Mouse (Mus musculus) hindbrain, embryonic 13.5 days (tissue): Measurements from ENCODE around the gene Gjd3. TPM values are rescaled to one million over a fixed set of nuclear protein-coding genes. Genes with fewer than 3 reads are reported as not detected.

Source experiments
- ATAC-seq: fragments of 200-750 bp; cut with Nextera tagmentation; 2 replicates; pipeline ENCODE4 v1.8.0; 2017; ENCODE audit warnings: moderate TSS enrichment; ENCODE audit not compliant: low FRiP score
- H3K27ac ChIP-seq: fragments of 300-500 bp; sonication (generic); 2 replicates; pipeline ENCODE4 v1.5.1; 2015; ENCODE audit warnings: inconsistent platforms, mild to moderate bottlenecking, moderate library complexity
- H3K27me3 ChIP-seq: fragments of 300-500 bp; sonication (generic); 2 replicates; pipeline ENCODE4 v1.6.1; 2015; ENCODE audit warnings: mild to moderate bottlenecking, inconsistent platforms
- H3K36me3 ChIP-seq: fragments of 300-500 bp; sonication (generic); 2 replicates; pipeline ENCODE4 v1.6.1; 2015; ENCODE audit warnings: mild to moderate bottlenecking, inconsistent platforms
- H3K4me1 ChIP-seq: fragments of 300-500 bp; sonication (generic); replicated peaks from 2 replicates; pipeline ENCODE4 v1.6.1; 2015; ENCODE audit warnings: inconsistent platforms
- H3K4me2 ChIP-seq: fragments of 300-500 bp; sonication (generic); 2 replicates; pipeline ENCODE4 v1.6.1; 2015; ENCODE audit warnings: inconsistent platforms, mild to moderate bottlenecking, moderate library complexity
- H3K4me3 ChIP-seq: fragments of 300-500 bp; sonication (generic); 2 replicates; pipeline ENCODE4 v1.5.1; 2015; ENCODE audit warnings: mild to moderate bottlenecking, inconsistent platforms
- H3K9ac ChIP-seq: fragments of 300-500 bp; sonication (generic); 2 replicates; pipeline ENCODE4 v1.6.1; 2015; ENCODE audit warnings: mild to moderate bottlenecking, inconsistent platforms
- H3K9me3 ChIP-seq: fragments of 300-500 bp; sonication (generic); 2 replicates; pipeline ENCODE4 v1.6.1; 2016; ENCODE audit warnings: inconsistent platforms
- WGBS: fragments of 180-500 bp; shearing (Covaris S2); methylation state at CpG from one replicate; pipeline ENCODE4 v1.1.7; 2015; 5-methylcytosine and 5-hydroxymethylcytosine counted together
- polyA plus RNA-seq: library from polyadenylated mRNA; unstranded; fragments of >200 nt; fragmentation: Nextera tagmentation; extraction: Ambion mirVana; gene quantifications from 2 replicates; pipeline ENCODE4 v1.2.1, GENCODE M21; 2015

Gjd3 gene
- polyA plus RNA-seq, 1 experiment from 2014 or later, result 1.6 TPM

DNA sequence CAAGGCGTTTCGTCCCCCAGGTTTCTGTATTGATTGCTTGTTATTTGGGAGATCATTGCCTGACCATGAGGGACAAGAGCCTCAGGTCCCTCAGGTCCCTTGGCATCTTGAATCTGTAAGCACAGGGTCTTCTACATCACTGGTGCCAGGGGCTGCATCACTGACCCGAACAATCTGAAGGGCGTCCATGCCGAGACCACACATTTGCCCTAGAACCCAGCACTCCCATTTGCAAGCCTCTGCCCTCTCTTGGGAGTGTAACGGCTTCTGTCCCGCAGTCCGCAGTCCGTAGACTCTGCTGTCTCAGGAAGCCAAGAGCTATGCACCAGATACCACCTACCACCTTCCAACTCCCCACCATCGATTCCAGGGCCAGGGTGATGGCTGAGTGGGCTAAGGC, 26.5 kb downstream of the Gjd3 start:
- no peak for ATAC-seq
- peaks cover 4% of the 10 kb centered on the region; the same call in 1 of the 2 replicates for H3K36me3 ChIP-seq
- 76% methylated on average over 10 of the region's 10 CpGs for WGBS
- no peak overlapping the region for H3K9ac ChIP-seq
- no peak overlapping the region for H3K4me2 ChIP-seq
- H3K4me1 ChIP-seq, result peaks cover 67% of the 10 kb centered on the region
- H3K27me3 ChIP-seq, result no peaks in the 10 kb centered on the region
- H3K9me3 ChIP-seq, result no peaks in the 10 kb centered on the region
- no peak overlapping the region for H3K27ac ChIP-seq
- no peak overlapping the region for H3K4me3 ChIP-seq

DNA sequence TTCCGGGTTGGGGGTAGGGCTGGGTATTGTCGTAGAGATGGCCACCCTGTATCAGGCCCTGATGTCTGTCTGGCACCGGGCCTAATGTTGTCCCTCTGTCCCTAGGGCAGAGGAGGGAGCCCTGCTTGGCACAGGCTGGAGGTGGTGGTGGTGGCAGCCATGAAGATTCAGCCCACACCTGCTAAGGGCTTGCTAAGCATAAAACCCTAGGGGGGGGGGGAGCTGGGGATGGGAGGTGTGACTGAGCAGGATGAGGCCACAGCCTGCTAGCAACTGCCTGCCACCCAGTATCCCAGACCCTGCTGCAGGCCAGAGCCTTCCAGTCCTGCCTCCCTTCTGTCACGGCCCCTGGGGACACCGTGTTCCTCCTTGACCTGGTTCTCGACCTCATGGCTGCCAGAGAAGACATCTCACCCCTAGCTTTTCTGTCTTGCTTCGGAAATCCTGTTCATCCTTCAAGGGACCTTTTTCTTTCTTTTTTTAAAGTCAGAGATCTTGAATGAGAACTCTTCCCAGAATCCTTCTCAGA, 27.0 kb downstream of the Gjd3 start:
- Histone ChIP-seq H3K9ac (no peak overlapping the region; the same call in 1 of the 2 replicates), H3K27ac (peak overlapping the region; percentile 82), H3K4me2 (no peak overlapping the region), H3K4me1 (peaks cover 66% of the 10 kb centered on the region), H3K4me3 (no peak overlapping the region), H3K36me3 (peaks cover 8% of the 10 kb centered on the region; the same call in 1 of the 2 replicates), H3K9me3 (no peaks in the 10 kb centered on the region), H3K27me3 (no peaks in the 10 kb centered on the region)
- no peak for ATAC-seq
- WGBS, result 47% methylated on average over 5 of the region's 7 CpGs

GRCm38 (mm10) chr11:98954801-98955706, 27.8 kb downstream of the Gjd3 start:
- H3K27ac ChIP-seq, result peak overlapping the region; percentile 82
- ATAC-seq, result 0 out of 2 replicates have a peak, but pooled peaks have one; percentile 10
- no peaks in the 10 kb centered on the region for H3K9me3 ChIP-seq
- no peaks in the 10 kb centered on the region for H3K27me3 ChIP-seq
- peaks cover 15% of the 10 kb centered on the region for H3K36me3 ChIP-seq
- peaks cover 68% of the 10 kb centered on the region for H3K4me1 ChIP-seq
- H3K9ac ChIP-seq, result peak overlapping the region; percentile 55
- no peak overlapping the region for H3K4me3 ChIP-seq
- peak overlapping the region; percentile 33 for H3K4me2 ChIP-seq
- WGBS, result 23% methylated on average over 15 of the region's 17 CpGs

- peak; percentile 22 for ATAC-seq
- peaks cover 68% of the 10 kb centered on the region for H3K4me1 ChIP-seq
- H3K4me3 ChIP-seq, result no peak overlapping the region
- 4% methylated on average over 10 of the region's 10 CpGs for WGBS
- peak overlapping the region; percentile 33 for H3K4me2 ChIP-seq
- H3K9me3 ChIP-seq, result no peaks in the 10 kb centered on the region
- peaks cover 15% of the 10 kb centered on the region for H3K36me3 ChIP-seq
- H3K9ac ChIP-seq, result peak overlapping the region; percentile 55
- peak overlapping the region; percentile 82 for H3K27ac ChIP-seq
- no peaks in the 10 kb centered on the region for H3K27me3 ChIP-seq
These were observed 28.4 kb downstream of the Gjd3 start for GRCm38 (mm10) chr11:98954373-98954772.

DNA sequence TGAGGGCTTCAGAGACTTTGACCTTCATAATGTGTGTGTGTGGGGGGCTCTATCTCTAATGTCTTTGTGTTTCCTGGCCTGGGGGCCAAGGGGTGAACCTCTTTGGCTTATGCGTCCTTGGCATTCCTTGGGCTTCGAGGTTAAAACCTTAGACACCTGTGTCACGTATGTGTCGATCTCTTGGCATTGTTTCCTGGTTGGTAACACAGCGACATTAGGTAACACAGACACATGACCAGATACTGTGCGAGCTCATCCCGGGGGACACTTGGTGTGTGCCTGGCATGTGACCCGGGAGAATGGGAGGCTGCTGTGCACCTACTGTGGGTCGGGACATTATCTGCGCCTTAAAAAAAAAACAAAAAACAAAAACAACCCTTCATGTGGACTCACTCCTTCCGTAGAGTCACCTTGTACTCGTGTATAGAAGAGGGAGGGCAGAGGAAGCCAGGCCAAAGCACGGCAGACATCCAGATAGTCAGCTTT, 28.9 kb downstream of the Gjd3 start:
- Histone ChIP-seq H3K4me1 (peaks cover 65% of the 10 kb centered on the region), H3K4me2 (peak overlapping the region; percentile 33), H3K27ac (peak overlapping the region; percentile 82), H3K9ac (0 out of 2 replicates have a peak overlapping the region, but pooled peaks have one; percentile 55), H3K27me3 (no peaks in the 10 kb centered on the region), H3K9me3 (no peaks in the 10 kb centered on the region), H3K4me3 (no peak overlapping the region), H3K36me3 (peaks cover 15% of the 10 kb centered on the region)
- WGBS, result 28% methylated on average over 13 of the region's 13 CpGs
- 0 out of 2 replicates have a peak, but pooled peaks have one; percentile 1 for ATAC-seq

- H3K27me3 ChIP-seq, result no peaks in the 10 kb centered on the region
- H3K9ac ChIP-seq, result no peak overlapping the region
- H3K4me1 ChIP-seq, result peaks cover 64% of the 10 kb centered on the region
- peaks cover 15% of the 10 kb centered on the region for H3K36me3 ChIP-seq
- H3K4me2 ChIP-seq, result no peak overlapping the region
- no peak overlapping the region for H3K4me3 ChIP-seq
- no peak for ATAC-seq
- H3K9me3 ChIP-seq, result no peaks in the 10 kb centered on the region
- no peak overlapping the region; the same call in 1 of the 2 replicates for H3K27ac ChIP-seq
- 3% methylated on average over 2 of the region's 2 CpGs for whole genome bisulfite sequencing
These were observed 29.5 kb downstream of the Gjd3 start for GRCm38 (mm10) chr11:98953361-98953760.

- Histone ChIP-seq H3K36me3 (peaks cover 15% of the 10 kb centered on the region), H3K4me2 (no peak overlapping the region), H3K27ac (no peak overlapping the region), H3K9ac (no peak overlapping the region), H3K27me3 (no peaks in the 10 kb centered on the region), H3K9me3 (no peaks in the 10 kb centered on the region), H3K4me1 (peaks cover 68% of the 10 kb centered on the region), H3K4me3 (no peak overlapping the region)
- 66% methylated on average over 2 of the region's 2 CpGs for WGBS
- no peak for ATAC-seq
These were observed 30.1 kb downstream of the Gjd3 start for GRCm38 (mm10) chr11:98952736-98953135.

DNA sequence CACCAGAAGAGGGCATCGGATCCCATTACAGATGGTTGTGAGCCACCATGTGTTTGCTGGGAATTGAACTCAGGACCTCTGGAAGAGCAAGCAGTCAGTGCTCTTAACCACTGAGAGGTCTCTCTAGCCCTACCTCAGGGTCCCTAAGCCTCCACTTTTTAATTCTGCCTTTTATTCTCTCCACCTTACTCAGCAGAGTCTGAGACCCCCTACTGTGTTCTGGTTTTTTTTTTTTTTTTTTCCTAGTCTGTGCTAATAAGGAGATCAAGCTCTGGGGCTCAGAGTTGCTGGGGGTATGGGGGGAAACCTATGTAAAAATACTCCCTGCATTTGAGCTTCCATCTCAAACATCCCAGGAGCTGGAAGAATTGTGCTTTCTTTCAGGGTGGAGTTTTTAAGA, 30.7 kb downstream of the Gjd3 start:
- 94% methylated on average over 1 of the region's 1 CpGs for WGBS
- H3K9ac ChIP-seq, result no peak overlapping the region
- no peak overlapping the region for H3K4me2 ChIP-seq
- no peaks in the 10 kb centered on the region for H3K9me3 ChIP-seq
- no peak overlapping the region for H3K4me3 ChIP-seq
- H3K4me1 ChIP-seq, result peaks cover 74% of the 10 kb centered on the region
- peaks cover 15% of the 10 kb centered on the region for H3K36me3 ChIP-seq
- H3K27me3 ChIP-seq, result no peaks in the 10 kb centered on the region
- H3K27ac ChIP-seq, result no peak overlapping the region
- no peak for ATAC-seq

DNA sequence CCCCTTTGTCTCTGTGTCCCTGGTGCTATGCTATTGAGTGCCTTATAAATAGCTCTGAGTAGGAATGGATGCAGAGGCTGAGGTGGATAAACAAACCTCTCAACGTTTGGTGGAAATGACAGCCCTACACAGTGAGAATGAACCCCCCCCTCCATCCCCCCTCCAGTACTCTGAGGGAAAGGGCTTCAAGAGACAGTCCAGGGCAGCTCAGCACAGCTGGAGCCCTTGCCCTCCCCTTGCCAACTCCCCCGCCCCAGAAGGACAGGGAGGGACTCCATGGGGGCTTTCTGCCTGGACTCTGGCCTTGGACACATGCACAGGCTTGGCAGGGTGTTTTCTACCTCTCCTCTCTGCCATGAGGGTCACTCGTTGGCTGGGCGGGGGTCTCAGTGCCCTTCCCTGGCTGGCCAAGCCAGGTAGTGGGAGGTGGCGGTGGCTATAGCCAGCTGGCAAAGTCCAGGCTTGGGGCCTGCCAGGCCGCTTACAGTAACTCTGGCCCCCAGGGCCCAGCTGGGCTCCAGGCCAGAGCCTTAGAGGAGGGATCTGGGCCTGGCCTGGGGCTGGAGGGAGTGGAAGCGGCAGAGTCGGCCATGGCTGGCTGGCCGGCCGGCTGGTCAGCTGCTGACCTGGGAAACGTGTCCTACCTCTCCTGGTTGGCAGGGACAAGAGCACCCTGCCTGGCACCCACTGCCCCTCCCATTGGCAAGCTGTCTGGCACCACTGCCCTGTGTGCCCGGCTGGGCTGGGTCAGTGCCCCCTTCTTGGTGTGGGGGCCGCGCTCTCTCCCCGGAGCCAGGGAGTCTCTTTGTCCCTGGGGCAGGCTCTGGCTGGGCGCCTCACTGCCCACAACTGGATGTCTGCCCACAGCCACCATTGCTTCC, 31.6 kb downstream of the Gjd3 start:
- WGBS, result 65% methylated on average over 16 of the region's 16 CpGs
- peaks cover 15% of the 10 kb centered on the region for H3K36me3 ChIP-seq
- H3K4me2 ChIP-seq, result no peak overlapping the region
- peak overlapping the region; percentile 43 for H3K9ac ChIP-seq
- H3K27ac ChIP-seq, result peak overlapping the region; percentile 81
- peaks cover 74% of the 10 kb centered on the region for H3K4me1 ChIP-seq
- ATAC-seq, result 0 out of 2 replicates have a peak, but pooled peaks have one; percentile 26
- H3K9me3 ChIP-seq, result no peaks in the 10 kb centered on the region
- H3K27me3 ChIP-seq, result no peaks in the 10 kb centered on the region
- H3K4me3 ChIP-seq, result no peak overlapping the region

DNA sequence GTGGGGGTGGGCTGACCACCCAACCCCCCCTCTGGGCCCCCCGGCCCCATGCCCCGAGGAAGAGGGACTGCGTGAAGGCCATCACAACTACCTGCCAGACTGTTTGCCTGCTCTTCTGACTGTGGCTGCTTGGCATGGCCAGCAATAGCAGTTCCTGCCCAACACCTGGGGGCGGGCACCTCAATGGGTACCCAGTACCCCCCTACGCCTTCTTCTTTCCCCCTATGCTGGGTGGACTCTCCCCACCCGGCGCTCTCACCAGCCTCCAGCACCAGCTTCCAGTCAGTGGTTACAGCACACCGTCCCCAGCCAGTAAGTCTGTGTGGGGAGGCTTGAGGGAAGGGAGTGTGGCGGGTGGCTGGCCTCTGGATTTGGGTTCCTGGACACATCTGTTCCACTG, 32.3 kb downstream of the Gjd3 start:
- Histone ChIP-seq H3K36me3 (peaks cover 15% of the 10 kb centered on the region), H3K9ac (peak overlapping the region; percentile 43; the same call in 1 of the 2 replicates), H3K27me3 (no peaks in the 10 kb centered on the region), H3K27ac (0 out of 2 replicates have a peak overlapping the region, but pooled peaks have one; percentile 40), H3K4me3 (no peak overlapping the region), H3K4me1 (peaks cover 75% of the 10 kb centered on the region), H3K9me3 (no peaks in the 10 kb centered on the region), H3K4me2 (no peak overlapping the region)
- 84% methylated on average over 9 of the region's 9 CpGs for WGBS
- no peak for ATAC-seq

DNA sequence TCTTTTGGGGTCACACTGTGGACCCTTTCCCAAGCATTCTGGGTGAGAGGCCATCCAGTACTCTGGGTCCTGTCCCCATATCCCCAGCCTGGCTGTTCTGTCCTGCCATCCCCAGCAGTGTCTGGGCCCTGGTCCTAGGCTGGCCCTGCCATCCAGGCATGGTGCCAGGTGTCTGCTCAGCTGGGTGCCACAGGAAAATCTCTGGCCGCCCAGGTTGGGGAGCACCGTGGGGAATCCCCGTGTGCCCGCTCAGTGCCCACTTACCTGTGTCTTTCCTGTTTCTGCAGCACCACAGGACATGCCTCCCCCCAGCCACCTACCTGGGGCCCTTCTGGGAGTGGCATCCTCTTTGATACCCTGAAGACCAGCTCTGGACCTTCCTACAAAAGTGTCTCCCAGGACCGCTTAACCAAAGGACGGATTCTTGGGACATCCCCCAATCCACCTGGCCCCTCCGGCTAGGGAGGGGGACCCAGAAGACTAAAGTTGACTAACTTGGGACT, 32.8 kb downstream of the Gjd3 start:
- Histone ChIP-seq H3K9ac (peak overlapping the region; percentile 26; the same call in 1 of the 2 replicates), H3K9me3 (no peaks in the 10 kb centered on the region), H3K27me3 (no peaks in the 10 kb centered on the region), H3K4me2 (no peak overlapping the region), H3K27ac (no peak overlapping the region), H3K4me3 (no peak overlapping the region), H3K4me1 (peaks cover 75% of the 10 kb centered on the region), H3K36me3 (peaks cover 15% of the 10 kb centered on the region)
- WGBS, result 84% methylated on average over 7 of the region's 7 CpGs
- no peak for ATAC-seq
